In genomic region chr16:89900681-89901080, GRCm38 (mm10) we compare ENCODE assay signal across 22 mouse cellular contexts.
DNase-seq lines count a peak whose midpoint lies in the region; ATAC-seq and TF ChIP-seq lines count a peak whose summit lies in the region.
"Had no signal": no experiment of that assay in that cellular context is flagged by ENCODE, and none has a peak within 500 bp of the region (broad histone marks: within the 10 kb centered on the region; RNA-seq: fewer than 3 reads in every experiment).

No protein-coding gene starts in this region.

- peaks cover 7% of the 10 kb centered on the region; the same call in 1 of the 2 replicates for H3K4me1 ChIP-seq in kidney, embryonic 16.5 days (ENCODE audit: insufficient read depth, low read length)
- no peaks in the 10 kb centered on the region for H3K4me1 ChIP-seq in lung, adult 2 months (ENCODE audit: control insufficient read depth, insufficient read depth, low read length)
- H3K4me1 ChIP-seq: heart, embryonic 12.5 days; liver, embryonic 15.5 days had no signal

- no peak overlapping the region for H3K4me2 ChIP-seq in kidney, embryonic 16.5 days (replicated peaks; ENCODE audit: low read depth, low read length)
- H3K4me2 ChIP-seq: forebrain, embryonic 13.5 days; heart, embryonic 12.5 days; limb, embryonic 15.5 days; liver, embryonic 15.5 days; midbrain, embryonic 15.5 days had no signal

- WGBS in kidney, embryonic 16.5 days: 26% methylated on average over 8 of the region's 8 CpGs
- WGBS in lung, adult 2 months: 44% methylated on average over 8 of the region's 8 CpGs

- no peaks in the 10 kb centered on the region for H3K27me3 ChIP-seq in kidney, embryonic 16.5 days (ENCODE audit: insufficient read depth, low read length)
- H3K27me3 ChIP-seq: forebrain, embryonic 13.5 days; heart, embryonic 12.5 days; limb, embryonic 15.5 days; liver, embryonic 15.5 days; midbrain, embryonic 15.5 days had no signal

- no peaks in the 10 kb centered on the region for H3K9me3 ChIP-seq in kidney, embryonic 16.5 days (ENCODE audit: low read length)
- H3K9me3 ChIP-seq: forebrain, embryonic 13.5 days; heart, embryonic 12.5 days; limb, embryonic 15.5 days; liver, embryonic 15.5 days; midbrain, embryonic 15.5 days had no signal

- TF ChIP-seq POLR2A in lung, adult 2 months (IDR thresholded peaks at IDR 0.05; ENCODE audit: borderline replicate concordance, extremely low read depth, low read depth, low read length): no peak

- TF ChIP-seq CTCF in lung, adult 2 months (IDR thresholded peaks at IDR 0.05; ENCODE audit: insufficient read depth, low read length): no peak

- no peak overlapping the region for H3K4me3 ChIP-seq in kidney, embryonic 16.5 days (ENCODE audit: low read length)
- no peak overlapping the region for H3K4me3 ChIP-seq in lung, adult 2 months (replicated peaks; ENCODE audit: extremely low read depth, low read depth, low read length)
- H3K4me3 ChIP-seq: forebrain, embryonic 13.5 days; heart, embryonic 12.5 days; limb, embryonic 15.5 days; liver, embryonic 15.5 days; midbrain, embryonic 15.5 days had no signal

- no peak overlapping the region for H3K27ac ChIP-seq in kidney, embryonic 16.5 days (ENCODE audit: low read length)
- H3K27ac ChIP-seq: forebrain, embryonic 13.5 days; limb, embryonic 15.5 days; liver, embryonic 15.5 days; midbrain, embryonic 15.5 days had no signal

- ATAC-seq in kidney, embryonic 16.5 days (ENCODE audit: low FRiP score, low TSS enrichment): no peak
- ATAC-seq: CD4-positive, CD25-positive, alpha-beta regulatory T cell, adult 4 months; forebrain, embryonic 13.5 days; lung, postnatal 0 days; midbrain, embryonic 15.5 days had no signal

- peaks cover 10% of the 10 kb centered on the region for H3K36me3 ChIP-seq in kidney, embryonic 16.5 days (ENCODE audit: insufficient read depth, low read length)
- H3K36me3 ChIP-seq: heart, embryonic 12.5 days; limb, embryonic 15.5 days; liver, embryonic 15.5 days; midbrain, embryonic 15.5 days had no signal

- DNase-seq in embryo, embryonic 11 days: peak; percentile 50
- no peak for DNase-seq in embryo, embryonic 9.5 days (ENCODE audit: extremely low spot score)
- peak; percentile 27 for DNase-seq in kidney, postnatal 10 days
- peak; percentile 22 for DNase-seq in MN1 (ENCODE audit: low spot score)
- DNase-seq in mesoderm, embryonic 11.5 days (ENCODE audit: low read depth, low spot score): peak; percentile 67
- DNase-seq in lung, adult 2 months: no peak
- DNase-seq: adrenal gland, postnatal 14 days; cerebellum, adult 11 months; cerebellum, postnatal 14 days; gastrocnemius, postnatal 10 days; heart, adult 11 months; heart, postnatal 14 days; kidney, postnatal 36 days; thymus, postnatal 14 days had no signal

- H3K9ac ChIP-seq in kidney, embryonic 16.5 days (replicated peaks; ENCODE audit: low read length): no peak overlapping the region
- H3K9ac ChIP-seq: forebrain, embryonic 13.5 days; heart, embryonic 12.5 days; limb, embryonic 15.5 days; liver, embryonic 15.5 days; midbrain, embryonic 15.5 days had no signal

Comparison
In these comparisons a context has a peak if more than half of its experiments do, and no peak if none do; other contexts are left out.
1. DNase-seq: peak in embryo, embryonic 11 days (single experiment), kidney, postnatal 10 days (single experiment), MN1 (single experiment) and mesoderm, embryonic 11.5 days (single experiment); none in embryo, embryonic 9.5 days (single experiment) and lung, adult 2 months (single experiment).